Mouse (Mus musculus): ENCODE measurements around the gene Cers6.

The Cers6 gene

GRCm38 (mm10) chr2:69071440-69072235 lies 210.4 kb downstream of the Cers6 start:
- DNase-seq (ENCODE audit: low spot score) = no peak

GRCm38 (mm10) chr2:69077189-69077588 lies 215.9 kb downstream of the Cers6 start:
- DNase-seq (ENCODE audit: low spot score) = no peak

- DNase-seq (ENCODE audit: low spot score) = no peak
Observed at GRCm38 (mm10) chr2:69080760-69081159, 219.5 kb downstream of the Cers6 start.

GRCm38 (mm10) chr2:69082499-69083197 lies 221.4 kb downstream of the Cers6 start:
- no peak for DNase-seq (ENCODE audit: low spot score)

- DNase-seq (ENCODE audit: low spot score) = no peak
Observed at GRCm38 (mm10) chr2:69083198-69083509, 221.9 kb downstream of the Cers6 start.

- DNase-seq (ENCODE audit: low spot score) = no peak
Observed at GRCm38 (mm10) chr2:69084416-69084815, 223.2 kb downstream of the Cers6 start.

- no peak for DNase-seq (ENCODE audit: low spot score)
Observed at GRCm38 (mm10) chr2:69086505-69087260, 225.4 kb downstream of the Cers6 start.

GRCm38 (mm10) chr2:69095836-69096235 lies 234.6 kb downstream of the Cers6 start:
- no peak for DNase-seq (ENCODE audit: low spot score)

GRCm38 (mm10) chr2:69096821-69097220 lies 235.6 kb downstream of the Cers6 start:
- DNase-seq (ENCODE audit: low spot score) = no peak

- DNase-seq (ENCODE audit: low spot score) = no peak
Observed at GRCm38 (mm10) chr2:69097526-69097925, 236.3 kb downstream of the Cers6 start.

GRCm38 (mm10) chr2:69098701-69099100 lies 237.5 kb downstream of the Cers6 start:
- DNase-seq (ENCODE audit: low spot score) = no peak

GRCm38 (mm10) chr2:69099147-69099546 lies 237.9 kb downstream of the Cers6 start:
- DNase-seq (ENCODE audit: low spot score) = no peak

GRCm38 (mm10) chr2:69100706-69101105 lies 239.5 kb downstream of the Cers6 start:
- DNase-seq (ENCODE audit: low spot score) = no peak

GRCm38 (mm10) chr2:69103526-69103925 lies 242.3 kb downstream of the Cers6 start:
- no peak for DNase-seq (ENCODE audit: low spot score)

- no peak for DNase-seq (ENCODE audit: low spot score)
Observed at GRCm38 (mm10) chr2:69104511-69105145, 243.4 kb downstream of the Cers6 start.

- no peak for DNase-seq (ENCODE audit: low spot score)
Observed at GRCm38 (mm10) chr2:69109246-69109645, 248.0 kb downstream of the Cers6 start.

GRCm38 (mm10) chr2:69109710-69110109 lies 248.5 kb downstream of the Cers6 start:
- no peak for DNase-seq (ENCODE audit: low spot score)

- DNase-seq (ENCODE audit: low spot score) = no peak
Observed at GRCm38 (mm10) chr2:69112609-69113008, 251.4 kb downstream of the Cers6 start.

GRCm38 (mm10) chr2:69113829-69114547 lies 252.7 kb downstream of the Cers6 start:
- DNase-seq (ENCODE audit: low spot score) = no peak

GRCm38 (mm10) chr2:69115921-69116320 lies 254.7 kb downstream of the Cers6 start:
- no peak for DNase-seq (ENCODE audit: low spot score)

GRCm38 (mm10) chr2:69116767-69117166 lies 255.5 kb downstream of the Cers6 start:
- no peak for DNase-seq (ENCODE audit: low spot score)

GRCm38 (mm10) chr2:69118994-69119393 lies 257.8 kb downstream of the Cers6 start:
- DNase-seq (ENCODE audit: low spot score) = no peak

All from ovary, adult 18-20 months (tissue).